Mouse (Mus musculus): ENCODE results near the gene Epha2.

The Epha2 gene

GRCm38 (mm10) chr4:141301116-141301553 lies at the start of gene Epha2:
Epha2 (plus strand) TSS chr4:141301240.
- in situ Hi-C loops (cut with MboI, MseI): no loop called here

GRCm38 (mm10) chr4:141252641-141253040 lies 48.4 kb upstream of the Epha2 start:
- in situ Hi-C loops (cut with MboI, MseI): no loop called here

GRCm38 (mm10) chr4:141254234-141254633 lies 46.8 kb upstream of the Epha2 start:
- in situ Hi-C loops (cut with MboI, MseI): no loop called here

- in situ Hi-C loops (cut with MboI, MseI): no loop called here
These were observed 43.6 kb upstream of the Epha2 start for GRCm38 (mm10) chr4:141257440-141257839.

- in situ Hi-C loops (cut with MboI, MseI): no loop called here
These were observed 41.6 kb upstream of the Epha2 start for GRCm38 (mm10) chr4:141259413-141259812.

- in situ Hi-C loops (cut with MboI, MseI): no loop called here
These were observed 40.9 kb upstream of the Epha2 start for GRCm38 (mm10) chr4:141260007-141260723.

- in situ Hi-C loops (cut with MboI, MseI): no loop called here
These were observed 38.0 kb upstream of the Epha2 start for GRCm38 (mm10) chr4:141262906-141263637.

- in situ Hi-C loops (cut with MboI, MseI): no loop called here
These were observed 34.9 kb upstream of the Epha2 start for GRCm38 (mm10) chr4:141265979-141266637.

- in situ Hi-C loops (cut with MboI, MseI): no loop called here
These were observed 33.8 kb upstream of the Epha2 start for GRCm38 (mm10) chr4:141267250-141267649.

- in situ Hi-C loops (cut with MboI, MseI): no loop called here
These were observed 33.2 kb upstream of the Epha2 start for GRCm38 (mm10) chr4:141267837-141268236.

GRCm38 (mm10) chr4:141268350-141268749 lies 32.7 kb upstream of the Epha2 start:
- in situ Hi-C loops (cut with MboI, MseI): no loop called here

GRCm38 (mm10) chr4:141269080-141269479 lies 32.0 kb upstream of the Epha2 start:
- in situ Hi-C loops (cut with MboI, MseI): no loop called here

- in situ Hi-C loops (cut with MboI, MseI): no loop called here
These were observed 30.7 kb upstream of the Epha2 start for GRCm38 (mm10) chr4:141270201-141270940.

- in situ Hi-C loops (cut with MboI, MseI): no loop called here
These were observed 29.8 kb upstream of the Epha2 start for GRCm38 (mm10) chr4:141271228-141271627.

GRCm38 (mm10) chr4:141271721-141272120 lies 29.3 kb upstream of the Epha2 start:
- in situ Hi-C loops (cut with MboI, MseI): no loop called here

GRCm38 (mm10) chr4:141272878-141273277 lies 28.2 kb upstream of the Epha2 start:
- in situ Hi-C loops (cut with MboI, MseI): no loop called here

GRCm38 (mm10) chr4:141273296-141273695 lies 27.7 kb upstream of the Epha2 start:
- in situ Hi-C loops (cut with MboI, MseI): no loop called here

GRCm38 (mm10) chr4:141274485-141275341 lies 26.3 kb upstream of the Epha2 start:
- in situ Hi-C loops (cut with MboI, MseI): loop anchor here (5.0 kb wide), 1 partner anchor 88 kb away; no protein-coding TSS in a partner anchor

GRCm38 (mm10) chr4:141277157-141277556 lies 23.9 kb upstream of the Epha2 start:
- in situ Hi-C loops (cut with MboI, MseI): loop anchor here (5.0 kb wide), 1 partner anchor 85 kb away; no protein-coding TSS in a partner anchor

- in situ Hi-C loops (cut with MboI, MseI): loop anchor here (5.0 kb wide), 1 partner anchor 84 kb away; no protein-coding TSS in a partner anchor
These were observed 22.9 kb upstream of the Epha2 start for GRCm38 (mm10) chr4:141278154-141278553.

Data from regulatory T cell (primary cell).